Mouse (Mus musculus) stomach, embryonic 16.5 days (tissue): Measurements from ENCODE around the gene Kcnk3. TPM values are rescaled to one million over a fixed set of nuclear protein-coding genes. Genes with fewer than 3 reads are reported as not detected.

Experiments
- ATAC-seq: fragments of 200-750 bp; cut with Nextera tagmentation; 2 replicates; pipeline ENCODE4 v1.8.0; 2017; ENCODE audit warnings: moderate number of reproducible peaks, moderate TSS enrichment; ENCODE audit not compliant: insufficient read depth, low FRiP score
- H3K27ac ChIP-seq: fragments of 300-500 bp; sonication (generic); 2 replicates; pipeline ENCODE4 v1.5.1; 2014; ENCODE audit warnings: low read length
- H3K27me3 ChIP-seq: fragments of 300-500 bp; sonication (generic); 2 replicates; pipeline ENCODE4 v1.6.1; 2014; ENCODE audit warnings: low read length, control low read depth, mixed read lengths; ENCODE audit not compliant: control insufficient read depth, insufficient read depth
- H3K36me3 ChIP-seq: fragments of 300-500 bp; sonication (generic); 2 replicates; pipeline ENCODE4 v1.6.1; 2014; ENCODE audit warnings: low read length; ENCODE audit not compliant: control insufficient read depth, insufficient read depth
- H3K4me1 ChIP-seq: fragments of 300-500 bp; sonication (generic); 2 replicates; pipeline ENCODE4 v1.6.1; 2014; ENCODE audit warnings: low read length, control low read depth, mixed read lengths; ENCODE audit not compliant: control insufficient read depth, insufficient read depth
- H3K4me2 ChIP-seq: fragments of 300-500 bp; sonication (generic); 2 replicates; pipeline ENCODE4 v1.6.1; 2014; ENCODE audit warnings: low read depth, low read length, mixed read lengths
- H3K4me3 ChIP-seq: fragments of 300-500 bp; sonication (generic); replicated peaks from 2 replicates; pipeline ENCODE4 v1.5.1; 2014; ENCODE audit warnings: mild to moderate bottlenecking, low read length
- H3K9ac ChIP-seq: fragments of 300-500 bp; sonication (generic); 2 replicates; pipeline ENCODE4 v1.6.1; 2014; ENCODE audit warnings: low read length
- H3K9me3 ChIP-seq: fragments of 300-500 bp; sonication (generic); replicated peaks from 2 replicates; pipeline ENCODE4 v1.6.1; 2016; ENCODE audit warnings: low read length, control low read depth; ENCODE audit not compliant: control insufficient read depth
- WGBS: fragments of 180-500 bp; shearing (Covaris S2); extraction: QIAGEN DNeasy Blood & Tissue Kit; methylation state at CpG from one replicate; pipeline ENCODE4 v1.1.7; 2014; 5-methylcytosine and 5-hydroxymethylcytosine counted together
- polyA plus RNA-seq: library from polyadenylated mRNA; unstranded; fragments of >200 nt; fragmentation: Nextera tagmentation; extraction: Ambion mirVana; gene quantifications from 2 replicates; pipeline ENCODE4 v1.2.1, GENCODE M21; 2015

Kcnk3 gene
- polyA plus RNA-seq, 1 experiment from 2014 or later = 7.0 TPM

- 75% methylated on average over 3 of the region's 3 CpGs for WGBS
- Histone ChIP-seq H3K4me3 (no peak overlapping the region), H3K9me3 (no peaks in the 10 kb centered on the region), H3K4me2 (no peak overlapping the region), H3K27me3 (no peaks in the 10 kb centered on the region), H3K4me1 (peaks cover 34% of the 10 kb centered on the region), H3K36me3 (no peaks in the 10 kb centered on the region), H3K9ac (no peak overlapping the region), H3K27ac (peak overlapping the region; percentile 0; the same call in 1 of the 2 replicates)
- no peak for ATAC-seq
Measured at GRCm38 (mm10) chr5:30650756-30651155, 62.8 kb downstream of the Kcnk3 start.

- no peak overlapping the region for H3K4me2 ChIP-seq
- no peaks in the 10 kb centered on the region for H3K27me3 ChIP-seq
- H3K4me3 ChIP-seq = no peak overlapping the region
- no peaks in the 10 kb centered on the region for H3K9me3 ChIP-seq
- no peak for ATAC-seq
- H3K9ac ChIP-seq = no peak overlapping the region
- peaks cover 34% of the 10 kb centered on the region for H3K4me1 ChIP-seq
- peak overlapping the region; percentile 21; the same call in 1 of the 2 replicates for H3K27ac ChIP-seq
- 80% methylated on average over 3 of the region's 3 CpGs for WGBS
- no peaks in the 10 kb centered on the region for H3K36me3 ChIP-seq
Measured at GRCm38 (mm10) chr5:30651554-30651953, 63.6 kb downstream of the Kcnk3 start.

- ATAC-seq = no peak
- H3K9me3 ChIP-seq = no peaks in the 10 kb centered on the region
- WGBS = 67% methylated on average over 6 of the region's 6 CpGs
Measured at GRCm38 (mm10) chr5:30653246-30653645, 65.3 kb downstream of the Kcnk3 start.

GRCm38 (mm10) chr5:30655042-30655441, 67.1 kb downstream of the Kcnk3 start:
- WGBS = 78% methylated on average over 8 of the region's 8 CpGs
- Histone ChIP-seq H3K9me3 (no peaks in the 10 kb centered on the region), H3K27ac (no peak overlapping the region), H3K27me3 (no peaks in the 10 kb centered on the region), H3K4me3 (no peak overlapping the region), H3K36me3 (no peaks in the 10 kb centered on the region), H3K4me1 (0 out of 2 replicates have a peak, but pooled peaks cover 8% of the 10 kb centered on the region), H3K4me2 (no peak overlapping the region), H3K9ac (no peak overlapping the region)
- ATAC-seq = no peak

More at GRCm38 (mm10) chr5:30653246-30653645, 65.3 kb downstream of the Kcnk3 start:
- Histone ChIP-seq H3K4me3 (no peak overlapping the region), H3K27me3 (no peaks in the 10 kb centered on the region), H3K9ac (no peak overlapping the region), H3K27ac (no peak overlapping the region), H3K4me2 (no peak overlapping the region), H3K36me3 (no peaks in the 10 kb centered on the region), H3K4me1 (peaks cover 26% of the 10 kb centered on the region)

- no peak for ATAC-seq
- H3K4me2 ChIP-seq = no peak overlapping the region
- H3K27ac ChIP-seq = no peak overlapping the region
- no peaks in the 10 kb centered on the region for H3K9me3 ChIP-seq
- no peaks in the 10 kb centered on the region for H3K27me3 ChIP-seq
- H3K36me3 ChIP-seq = no peaks in the 10 kb centered on the region
- no peak overlapping the region for H3K9ac ChIP-seq
- H3K4me1 ChIP-seq = 0 out of 2 replicates have a peak, but pooled peaks cover 2% of the 10 kb centered on the region
- 88% methylated on average over 6 of the region's 6 CpGs for WGBS
- no peak overlapping the region for H3K4me3 ChIP-seq
Measured at GRCm38 (mm10) chr5:30655526-30656195, 67.7 kb downstream of the Kcnk3 start.

GRCm38 (mm10) chr5:30659042-30659441, 71.1 kb downstream of the Kcnk3 start:
- Histone ChIP-seq H3K9me3 (no peaks in the 10 kb centered on the region), H3K4me3 (no peak overlapping the region), H3K9ac (no peak overlapping the region), H3K4me2 (no peak overlapping the region), H3K4me1 (no peaks in the 10 kb centered on the region), H3K27me3 (no peaks in the 10 kb centered on the region), H3K36me3 (no peaks in the 10 kb centered on the region), H3K27ac (no peak overlapping the region)
- ATAC-seq = no peak
- WGBS = 74% methylated on average over 4 of the region's 4 CpGs

GRCm38 (mm10) chr5:30660278-30660677, 72.3 kb downstream of the Kcnk3 start:
- Histone ChIP-seq H3K27me3 (no peaks in the 10 kb centered on the region), H3K9me3 (no peaks in the 10 kb centered on the region), H3K4me3 (no peak overlapping the region), H3K9ac (no peak overlapping the region), H3K27ac (no peak overlapping the region), H3K4me2 (no peak overlapping the region), H3K36me3 (no peaks in the 10 kb centered on the region), H3K4me1 (no peaks in the 10 kb centered on the region)
- ATAC-seq = no peak
- 89% methylated on average over 1 of the region's 1 CpGs for WGBS

GRCm38 (mm10) chr5:30660813-30661212, 72.8 kb downstream of the Kcnk3 start:
- ATAC-seq = no peak
- WGBS = 91% methylated on average over 5 of the region's 5 CpGs
- H3K4me3 ChIP-seq = no peak overlapping the region
- H3K27me3 ChIP-seq = no peaks in the 10 kb centered on the region
- H3K36me3 ChIP-seq = no peaks in the 10 kb centered on the region
- no peak overlapping the region for H3K4me2 ChIP-seq
- H3K27ac ChIP-seq = no peak overlapping the region
- no peaks in the 10 kb centered on the region for H3K4me1 ChIP-seq
- no peaks in the 10 kb centered on the region for H3K9me3 ChIP-seq
- no peak overlapping the region for H3K9ac ChIP-seq

- Histone ChIP-seq H3K36me3 (no peaks in the 10 kb centered on the region), H3K4me1 (peaks cover 18% of the 10 kb centered on the region), H3K4me3 (no peak overlapping the region), H3K9me3 (no peaks in the 10 kb centered on the region), H3K4me2 (no peak overlapping the region), H3K9ac (no peak overlapping the region), H3K27ac (no peak overlapping the region), H3K27me3 (no peaks in the 10 kb centered on the region)
- no peak for ATAC-seq
- 89% methylated on average over 9 of the region's 9 CpGs for WGBS
Measured at GRCm38 (mm10) chr5:30665360-30665759, 77.4 kb downstream of the Kcnk3 start.
